12 mouse cellular contexts compared by ENCODE assay signal in genomic region chr5:120371176-120371819, GRCm38 (mm10).
DNase-seq lines count a peak whose midpoint lies in the region; ATAC-seq lines count a peak whose summit lies in the region.
"Had no signal": no experiment of that assay in that cellular context is flagged by ENCODE, and none has a peak within 500 bp of the region (broad histone marks: within the 10 kb centered on the region; RNA-seq: fewer than 3 reads in every experiment).

No protein-coding gene starts in this region.

- peak; percentile 50; the same call in 1 of the 2 replicates for ATAC-seq in heart, embryonic 14.5 days (ENCODE audit: insufficient number of reproducible peaks, insufficient read depth, low FRiP score, low read depth)
- ATAC-seq in hindbrain, embryonic 12.5 days (ENCODE audit: low FRiP score): peak; percentile 71; the same call in 1 of the 2 replicates
- no peak; the same call in 1 of the 2 replicates for ATAC-seq in midbrain, embryonic 14.5 days (ENCODE audit: low FRiP score, low TSS enrichment)
- no peak for ATAC-seq in megakaryocyte progenitor cell, adult 5-6 weeks (replicated peaks; ENCODE audit: poor library complexity)
- ATAC-seq: Patski had no signal

- H3K9ac ChIP-seq in heart, embryonic 14.5 days (ENCODE audit: low read length): no peak overlapping the region
- no peak overlapping the region; the same call in 1 of the 2 replicates for H3K9ac ChIP-seq in hindbrain, embryonic 12.5 days
- H3K9ac ChIP-seq in midbrain, embryonic 14.5 days (replicated peaks; ENCODE audit: low read length): no peak overlapping the region; the same call in 1 of the 2 replicates
- H3K9ac ChIP-seq: liver, embryonic 15.5 days had no signal

- peaks cover 0 to 2% of the 10 kb centered on the region in 2 experiments; a peak in 1 of 4 replicates for H3K4me1 ChIP-seq in heart, embryonic 14.5 days (ENCODE audit: control insufficient read depth in 2 of 2, insufficient read depth in 2 of 2, low read length in 2 of 2)
- peaks cover 14% of the 10 kb centered on the region for H3K4me1 ChIP-seq in hindbrain, embryonic 12.5 days
- peaks cover 13% of the 10 kb centered on the region for H3K4me1 ChIP-seq in midbrain, embryonic 14.5 days (ENCODE audit: control insufficient read depth, insufficient read depth, low read length)
- H3K4me1 ChIP-seq: liver, embryonic 15.5 days had no signal

- 5% methylated on average over 15 of the region's 15 CpGs for WGBS in heart, embryonic 14.5 days
- 4% methylated on average over 15 of the region's 15 CpGs for WGBS in hindbrain, embryonic 12.5 days
- WGBS in midbrain, embryonic 14.5 days: 2% methylated on average over 15 of the region's 15 CpGs

- H3K4me3 ChIP-seq in heart, embryonic 14.5 days (ENCODE audit: control insufficient read depth in 1 of 2, insufficient read depth in 1 of 2, low read depth in 1 of 2, low read length in 2 of 2): no peak overlapping the region
- no peak overlapping the region for H3K4me3 ChIP-seq in hindbrain, embryonic 12.5 days
- no peak overlapping the region for H3K4me3 ChIP-seq in midbrain, embryonic 14.5 days (replicated peaks; ENCODE audit: low read depth, low read length)
- H3K4me3 ChIP-seq: erythroblast, embryonic 14.5 days; liver, embryonic 15.5 days had no signal

- no peaks in the 10 kb centered on the region for H3K9me3 ChIP-seq in heart, embryonic 14.5 days (ENCODE audit: control insufficient read depth, low read length)
- H3K9me3 ChIP-seq in hindbrain, embryonic 12.5 days (replicated peaks): no peaks in the 10 kb centered on the region
- no peaks in the 10 kb centered on the region for H3K9me3 ChIP-seq in midbrain, embryonic 14.5 days (ENCODE audit: control insufficient read depth, low read length)
- H3K9me3 ChIP-seq: liver, embryonic 15.5 days had no signal

- 0 out of 2 replicates have a peak overlapping the region, but pooled peaks have one; percentile 21 for H3K4me2 ChIP-seq in heart, embryonic 14.5 days (ENCODE audit: low read length)
- H3K4me2 ChIP-seq in hindbrain, embryonic 12.5 days (replicated peaks): peak overlapping the region; percentile 37
- H3K4me2 ChIP-seq in midbrain, embryonic 14.5 days (ENCODE audit: low read length): peak overlapping the region; percentile 30
- H3K4me2 ChIP-seq: liver, embryonic 15.5 days had no signal

- peaks cover 15% of the 10 kb centered on the region for H3K27me3 ChIP-seq in heart, embryonic 14.5 days (ENCODE audit: control insufficient read depth, insufficient read depth, low read length)
- peaks cover 5% of the 10 kb centered on the region; the same call in 1 of the 2 replicates for H3K27me3 ChIP-seq in hindbrain, embryonic 12.5 days
- no peaks in the 10 kb centered on the region; the same call in 1 of the 2 replicates for H3K27me3 ChIP-seq in midbrain, embryonic 14.5 days (ENCODE audit: control insufficient read depth, insufficient read depth, low read length)

- no peak for DNase-seq in heart, adult 8-10 months (ENCODE audit: low spot score)
- DNase-seq in embryo, embryonic 10.5 days (ENCODE audit: low spot score): peak; percentile 48
- peak; percentile 79 for DNase-seq in midbrain, embryonic 14.5 days
- DNase-seq in adrenal gland, adult 2 months: no peak
- no peak for DNase-seq in frontal cortex, postnatal 14 days (ENCODE audit: low spot score in 2 of 2)
- DNase-seq: right cerebral cortex, postnatal 14 days had no signal

- no peak overlapping the region for H3K27ac ChIP-seq in heart, embryonic 14.5 days (replicated peaks in 1 of 2; ENCODE audit: control insufficient read depth in 1 of 2, insufficient read depth in 1 of 2, low read depth in 2 of 2, low read length in 2 of 2)
- peak overlapping the region; percentile 75 for H3K27ac ChIP-seq in hindbrain, embryonic 12.5 days
- H3K27ac ChIP-seq in midbrain, embryonic 14.5 days (replicated peaks; ENCODE audit: low read depth, low read length): peak overlapping the region; percentile 72
- H3K27ac ChIP-seq: liver, embryonic 15.5 days had no signal

- no peaks in the 10 kb centered on the region for H3K36me3 ChIP-seq in heart, embryonic 14.5 days (ENCODE audit: control insufficient read depth, insufficient read depth, low read length)
- H3K36me3 ChIP-seq in hindbrain, embryonic 12.5 days: no peaks in the 10 kb centered on the region
- H3K36me3 ChIP-seq in midbrain, embryonic 14.5 days (ENCODE audit: control insufficient read depth, insufficient read depth, low read length): no peaks in the 10 kb centered on the region
- H3K36me3 ChIP-seq: liver, embryonic 15.5 days had no signal

Comparison
In these comparisons a context has a peak if more than half of its experiments do, and no peak if none do; other contexts are left out.
1. ATAC-seq: peak in heart, embryonic 14.5 days (single experiment) and hindbrain, embryonic 12.5 days (single experiment); none in midbrain, embryonic 14.5 days (single experiment) and megakaryocyte progenitor cell, adult 5-6 weeks (single experiment).
2. H3K27ac ChIP-seq: peak in hindbrain, embryonic 12.5 days (single experiment) and midbrain, embryonic 14.5 days (single experiment); none in heart, embryonic 14.5 days (0 of 2).
3. DNase-seq: peak in embryo, embryonic 10.5 days (single experiment) and midbrain, embryonic 14.5 days (single experiment); none in heart, adult 8-10 months (single experiment), adrenal gland, adult 2 months (single experiment) and frontal cortex, postnatal 14 days (0 of 2).
4. Peak in every context shown above with its lines, with median percentiles within 50 percentile points of each other: H3K4me2 ChIP-seq.